Mouse (Mus musculus) CD4-positive naive resting alpha-beta T cell, adult 76 days (primary cell): Measurements from ENCODE around the gene Glud1. TPM values are rescaled to one million over a fixed set of nuclear protein-coding genes. Genes with fewer than 3 reads are reported as not detected.

Experiments used
- total RNA-seq: library from RNA; stranded (reverse); gene quantifications from one replicate; pipeline ENCODE4 v1.2.4, GENCODE M21; 2023

The Glud1 gene
- 153 TPM for total RNA-seq

GRCm38 (mm10) chr14:34310234-34310965 is at the start of gene Glud1, which contains the start of gene Shld2:
Glud1 (plus strand) TSS chr14:34310727.
Shld2 (minus strand) TSS chr14:34310493.

GRCm38 (mm10) chr14:34355301-34355700 is 44.8 kb downstream of the Glud1 start, which contains the start of gene Fam25c:
Fam25c (minus strand) TSS chr14:34355433.

GRCm38 (mm10) chr14:34374577-34374976 is 64.0 kb downstream of the Glud1 start, which contains the start of gene Sncg:
Sncg (minus strand) TSS chr14:34374789.

GRCm38 (mm10) chr14:34375415-34375904 is 64.9 kb downstream of the Glud1 start, which contains the start of gene Mmrn2:
Mmrn2 (plus strand) TSS chr14:34375465.

Other genes starting within 250 kb of the Glud1 start
- gene Anxa8, start 224.7 kb upstream of the Glud1 start, total RNA-seq = not detected
- gene A630023A22Rik, start 208.0 kb upstream of the Glud1 start, total RNA-seq = not detected
- not detected for gene Npy4r, start 158.2 kb upstream of the Glud1 start, total RNA-seq
- gene Gprin2, start 109.1 kb upstream of the Glud1 start, total RNA-seq = 0.09 TPM
- gene Syt15, start 91.1 kb upstream of the Glud1 start, total RNA-seq = not detected
- 20.6 TPM for gene Shld2, start 234 bp upstream of the Glud1 start, total RNA-seq
- not detected for gene Fam25c, start 44.7 kb downstream of the Glud1 start, total RNA-seq
- gene Sncg, start 64.1 kb downstream of the Glud1 start, total RNA-seq = not detected
- gene Mmrn2, start 64.7 kb downstream of the Glud1 start, total RNA-seq = 0.44 TPM
- 1.9 TPM for gene Bmpr1a, start 192.6 kb downstream of the Glud1 start, total RNA-seq
- gene 9230112D13Rik, start 212.1 kb downstream of the Glud1 start, total RNA-seq = not detected